Mouse (Mus musculus) v-Abl transformed pro-B cells (cell line): Measurements from ENCODE around the gene Tnp2.

Experiments used
- in situ Hi-C, 2 experiments: fragments of 400-800 bp; cut with MboI; formaldehyde crosslinking; loops; one replicate each; pipeline ENCODE4 v1.15.1; 2025; ENCODE audit not compliant: unreplicated experiment in 2 of 2

Tnp2 gene

DNA sequence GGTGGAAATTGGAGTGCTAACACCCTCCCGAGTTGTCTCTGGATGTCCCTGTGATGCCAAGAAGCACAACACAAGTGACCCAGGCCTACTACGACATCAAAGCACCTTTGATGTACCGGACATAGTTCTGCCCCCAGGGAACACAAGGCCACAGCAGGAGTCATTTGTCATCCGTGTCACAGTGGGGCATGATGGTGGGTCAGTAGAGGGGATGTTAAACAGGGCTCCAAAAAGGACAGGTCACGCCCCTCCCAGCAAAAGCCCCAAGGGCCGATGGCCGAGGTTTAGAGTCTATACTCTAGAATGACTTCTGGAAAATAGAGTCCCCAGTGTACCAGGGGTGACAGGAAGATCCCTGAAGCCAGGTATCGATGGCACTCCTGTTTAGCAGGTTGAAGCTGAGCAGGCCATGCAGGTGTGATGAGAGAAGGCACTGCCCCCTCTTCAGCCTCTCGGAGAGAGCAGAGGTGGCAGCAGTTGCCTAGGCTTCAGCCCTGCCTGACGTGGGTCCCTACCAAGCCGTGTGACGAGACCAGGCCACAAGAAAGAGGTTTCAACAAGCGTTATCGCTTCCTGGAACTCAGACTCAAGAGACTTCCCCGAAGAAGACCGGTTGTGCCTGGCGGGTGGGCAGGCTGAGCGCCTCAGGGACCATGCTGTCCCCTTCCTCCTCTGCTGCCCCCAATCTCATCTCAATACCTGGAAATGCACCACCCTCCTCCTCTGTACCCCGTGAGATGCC is 16.5 kb downstream of the Tnp2 start:
- in situ Hi-C loops, result loop anchor here in 1 of 2 experiments (5.0 to 10.0 kb wide), 2 partner anchors 40 to 127 kb away; no protein-coding TSS in a partner anchor

DNA sequence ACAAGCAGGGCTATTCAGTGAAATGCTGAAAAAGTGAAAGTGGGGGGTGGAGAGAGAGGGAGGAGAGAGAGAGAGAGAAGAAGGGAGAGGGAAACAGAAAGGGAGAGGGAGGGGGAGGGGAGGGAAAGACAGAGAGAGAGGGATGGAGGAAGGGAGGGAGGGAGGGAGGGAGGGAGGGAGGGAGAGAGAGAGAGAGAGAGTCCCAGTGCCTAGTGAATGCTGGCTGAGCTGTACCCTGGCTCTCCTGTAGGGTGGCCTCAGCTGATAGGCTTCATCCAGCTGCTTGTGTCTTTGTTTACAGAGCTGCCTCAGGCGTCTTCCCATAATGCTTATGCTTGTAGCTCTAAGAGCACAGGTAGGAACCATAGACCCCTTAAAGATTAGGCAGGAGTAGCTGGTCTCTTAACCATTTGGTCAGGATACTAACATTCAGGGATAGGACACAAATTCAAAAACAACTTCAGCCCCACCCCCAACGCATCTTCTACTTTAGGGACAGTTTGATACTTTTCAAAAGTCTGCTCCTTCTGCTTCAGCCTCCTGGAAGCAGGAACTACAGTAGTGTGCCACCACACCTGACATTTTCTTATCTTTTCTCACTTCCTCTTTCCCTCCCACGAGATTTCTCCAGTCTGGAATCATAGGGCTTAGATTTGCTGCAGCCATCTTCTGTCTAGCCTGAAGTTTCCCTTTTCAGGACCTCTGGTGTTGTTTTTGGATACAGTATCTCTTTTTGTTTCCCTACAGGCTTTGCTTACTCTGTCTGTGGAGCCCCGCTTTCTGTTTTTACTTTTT is 17.7 kb downstream of the Tnp2 start:
- in situ Hi-C loops, result loop anchor here in 1 of 2 experiments (5.0 to 10.0 kb wide), 2 partner anchors 38 to 126 kb away; no protein-coding TSS in a partner anchor

DNA sequence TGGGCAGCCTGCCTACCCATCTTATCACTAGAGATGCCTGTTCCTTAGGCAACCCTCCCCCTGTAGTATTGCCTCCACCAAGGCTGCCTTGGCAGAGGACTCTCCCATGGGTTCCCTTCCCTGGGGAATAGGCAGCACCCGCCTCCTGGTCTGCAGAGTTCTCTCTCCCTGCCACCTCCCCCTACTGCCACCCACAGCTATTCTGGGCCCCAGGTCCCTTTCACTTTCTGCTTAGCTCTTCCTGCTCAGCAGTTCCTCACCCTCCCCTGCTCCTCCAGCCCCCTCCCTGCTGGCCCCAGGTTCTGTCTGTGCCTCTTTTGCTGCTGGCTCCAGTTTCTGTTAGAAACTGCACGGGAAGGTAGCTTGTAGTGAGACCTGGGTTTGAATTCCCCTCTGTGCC is 18.8 kb downstream of the Tnp2 start:
- in situ Hi-C loops, result loop anchor here (5.0 to 10.0 kb wide), 2 partner anchors 37 to 125 kb away; no protein-coding TSS in a partner anchor

DNA sequence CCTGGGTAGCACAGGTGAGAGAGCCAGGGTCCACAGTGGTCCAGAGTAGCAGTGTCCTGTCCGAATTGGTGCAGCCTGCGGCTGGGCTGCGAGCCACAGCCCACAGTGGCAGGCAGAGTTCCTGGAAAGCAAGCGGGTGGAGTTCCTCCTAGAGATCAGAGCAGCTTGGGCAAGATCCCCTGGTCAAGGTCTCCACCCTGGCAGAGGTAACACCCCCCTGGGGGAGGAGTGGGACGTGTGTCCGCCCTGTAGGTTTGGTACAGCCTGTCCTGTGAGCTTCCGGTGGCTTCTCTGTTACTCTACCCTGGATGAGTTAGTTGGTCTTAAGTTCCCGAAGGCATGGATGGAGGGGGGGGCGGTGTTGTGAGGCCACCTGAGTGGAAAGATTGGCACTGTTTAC is 19.6 kb downstream of the Tnp2 start:
- in situ Hi-C loops, result loop anchor here in 1 of 2 experiments (5.0 kb wide), 1 partner anchor 37 kb away; no protein-coding TSS in a partner anchor

DNA sequence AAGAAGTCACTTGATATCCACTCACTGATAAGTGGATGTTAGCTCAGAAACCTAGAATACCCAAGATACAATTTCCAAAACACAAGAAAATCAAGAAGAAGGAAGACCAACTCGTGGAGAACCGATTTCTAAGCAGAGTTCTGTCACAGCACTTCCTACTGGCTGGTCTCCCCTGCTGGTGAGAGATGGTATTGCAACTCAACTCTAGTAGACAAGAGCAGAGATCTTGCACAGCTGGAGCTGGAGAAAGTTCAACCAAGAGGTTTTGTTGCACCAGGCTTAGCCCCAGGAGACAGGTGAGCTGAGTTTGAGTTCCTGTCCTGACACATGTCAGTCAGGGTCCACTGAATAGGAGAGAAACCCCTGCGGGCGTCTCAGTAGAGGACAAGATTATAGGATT is 21.3 kb downstream of the Tnp2 start:
- in situ Hi-C loops, result loop anchor here in 1 of 2 experiments (5.0 kb wide), 1 partner anchor 35 kb away; no protein-coding TSS in a partner anchor

DNA sequence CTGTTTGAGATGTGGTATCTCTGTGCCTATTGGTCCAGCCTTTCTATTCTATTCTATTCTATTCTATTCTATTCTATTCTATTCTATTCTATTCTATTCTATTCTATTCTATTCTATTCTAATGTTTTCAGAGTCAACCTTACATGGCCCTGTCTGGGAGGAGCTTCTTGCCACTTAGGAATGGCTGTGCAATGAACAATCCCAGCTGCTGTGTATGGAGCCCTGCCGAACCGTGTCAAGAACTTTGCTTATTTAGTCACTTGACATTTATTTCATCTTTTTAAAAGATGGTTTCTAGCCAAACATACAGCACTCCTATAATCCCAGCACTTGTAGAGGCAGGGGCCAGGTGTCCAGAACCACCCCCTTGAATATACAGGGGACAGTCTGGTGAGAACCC is 24.1 kb downstream of the Tnp2 start:
- in situ Hi-C loops, result no loop called here

DNA sequence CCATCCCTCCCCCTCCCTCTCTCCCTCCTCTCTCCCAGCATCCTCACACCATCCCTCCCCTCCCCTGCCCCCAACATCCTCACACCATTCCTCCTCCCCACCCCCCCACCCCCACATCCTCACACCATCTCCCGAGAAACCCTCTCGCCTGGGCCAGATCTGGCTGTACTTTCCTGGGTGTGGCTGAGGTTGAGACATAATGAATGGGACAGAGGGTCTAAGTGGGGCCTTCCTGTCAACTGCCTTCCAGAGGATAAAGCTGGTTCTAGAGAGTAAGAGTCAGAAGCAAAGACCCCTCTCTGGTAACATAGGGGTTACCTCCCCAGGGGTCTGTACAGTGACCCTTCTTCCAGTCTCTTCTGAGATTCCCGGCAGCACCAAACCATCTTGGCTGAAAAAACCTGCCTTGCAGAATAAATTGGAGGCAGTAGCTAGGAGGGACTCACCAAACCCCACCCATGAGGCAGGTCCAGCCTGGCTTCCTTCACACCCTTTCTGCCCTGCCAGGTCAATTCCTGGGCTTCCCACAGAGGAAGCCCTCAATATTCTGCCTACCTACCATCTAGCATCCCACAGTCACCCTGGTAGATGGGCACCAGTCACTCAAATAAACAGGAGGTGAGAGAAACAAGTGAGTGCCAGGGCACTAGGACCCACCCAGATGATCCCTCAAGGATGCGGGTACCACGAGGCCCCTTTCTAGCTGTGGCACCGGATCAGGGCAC is 24.8 kb downstream of the Tnp2 start:
- in situ Hi-C loops, result no loop called here

DNA sequence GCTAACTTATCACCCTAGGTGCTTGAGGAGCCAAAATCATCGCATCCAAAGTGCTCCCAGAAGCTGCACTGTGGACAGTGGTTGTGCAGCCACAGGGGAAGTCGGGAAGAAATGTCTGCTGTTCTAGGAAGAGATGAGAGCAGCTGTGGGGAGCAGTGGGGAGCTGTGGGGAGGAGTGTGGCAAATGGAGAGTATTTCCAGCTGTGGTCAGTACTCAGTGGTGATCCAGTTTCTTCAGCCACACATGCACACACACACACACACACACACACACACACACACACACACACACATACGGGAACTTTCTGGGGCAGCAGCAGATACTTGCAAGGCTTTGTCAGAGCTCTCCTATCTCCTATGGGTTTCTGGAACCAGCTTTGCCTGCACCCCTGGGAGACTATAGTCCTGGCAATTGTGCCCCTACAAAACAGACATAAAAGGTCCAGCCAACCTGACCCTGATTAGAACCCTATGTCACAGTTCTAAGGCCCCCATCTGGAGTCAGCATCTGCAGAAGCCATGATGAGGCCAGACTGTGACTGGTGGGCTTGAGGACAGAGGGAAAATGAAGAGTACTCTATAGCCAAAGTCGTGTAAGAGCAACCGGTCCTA is 25.8 kb downstream of the Tnp2 start:
- in situ Hi-C loops, result no loop called here

DNA sequence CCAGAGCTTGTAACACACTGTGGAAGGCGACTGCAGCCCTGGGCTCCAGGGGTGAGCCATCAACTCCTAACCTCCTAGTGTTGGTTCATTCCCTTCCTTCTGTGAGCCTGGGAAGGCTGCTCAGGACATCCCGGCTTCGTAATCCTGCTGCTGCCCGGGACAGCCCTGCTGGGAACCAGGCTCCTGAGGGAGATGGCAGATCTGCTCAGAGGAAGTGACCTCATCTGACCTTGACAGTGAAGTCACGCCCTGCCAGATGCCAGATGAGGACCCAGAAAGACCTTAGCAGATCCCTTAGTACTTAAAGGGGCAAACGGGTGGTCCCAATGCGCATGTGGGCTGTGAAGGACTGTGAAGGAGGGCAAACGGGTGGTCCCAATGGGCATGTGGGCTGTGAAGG is 27.3 kb downstream of the Tnp2 start:
- in situ Hi-C loops, result no loop called here

DNA sequence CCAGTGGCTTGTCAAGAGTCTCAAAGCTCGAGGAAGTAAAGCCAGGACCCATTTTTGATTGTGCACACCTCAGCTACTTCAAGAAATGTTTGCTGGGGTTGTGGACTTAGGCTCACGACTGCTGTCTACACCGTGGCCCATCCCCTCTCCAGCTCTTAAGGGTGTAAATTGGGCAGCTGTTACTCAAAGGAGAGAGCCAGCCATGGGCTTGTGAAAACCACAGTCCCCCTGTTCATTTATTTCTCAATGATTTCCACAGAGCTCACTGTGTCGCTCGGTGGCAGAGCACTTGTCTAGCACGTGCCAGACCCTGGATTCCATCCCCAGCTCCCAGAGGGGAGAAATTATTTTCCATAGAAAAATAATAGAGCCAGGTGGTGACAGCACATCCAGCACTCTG is 32.3 kb downstream of the Tnp2 start:
- in situ Hi-C loops, result no loop called here

DNA sequence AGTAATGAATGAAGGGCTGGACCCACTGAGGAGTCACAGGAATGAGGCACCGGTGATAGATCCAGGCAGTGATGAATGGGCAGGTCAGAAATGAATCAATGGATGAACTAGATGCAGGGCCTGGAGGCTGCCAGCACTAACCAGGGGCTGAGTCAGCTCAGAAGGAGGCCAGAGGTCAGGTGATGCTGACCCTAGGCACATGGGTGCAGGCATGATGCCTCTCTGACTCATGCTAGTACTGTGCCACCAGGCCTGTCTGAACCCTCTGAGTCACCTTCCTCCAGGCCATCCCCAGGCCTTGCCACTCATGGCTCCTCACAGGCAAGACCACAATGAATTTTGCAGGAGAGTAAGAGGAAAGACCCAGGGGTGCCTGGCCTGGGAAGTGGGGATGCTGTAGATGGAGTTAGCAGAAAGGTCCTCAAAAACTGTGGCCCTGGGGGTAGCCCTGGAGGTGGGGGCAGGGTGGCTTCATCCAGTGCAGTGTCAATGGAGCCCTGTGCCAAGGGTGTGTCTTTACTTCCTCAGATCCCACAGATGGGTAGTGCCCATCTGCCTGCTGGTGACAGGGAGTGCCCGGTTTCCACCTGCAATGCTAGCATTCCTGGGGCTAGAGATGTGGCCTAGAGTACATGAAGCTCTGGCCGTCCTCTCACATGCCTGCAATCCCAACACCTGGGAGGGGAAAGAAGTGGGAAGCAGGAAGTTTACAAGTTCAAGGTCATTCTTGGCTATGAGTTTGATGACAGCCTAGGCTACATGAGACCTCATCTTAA is 33.8 kb downstream of the Tnp2 start:
- in situ Hi-C loops, result no loop called here

DNA sequence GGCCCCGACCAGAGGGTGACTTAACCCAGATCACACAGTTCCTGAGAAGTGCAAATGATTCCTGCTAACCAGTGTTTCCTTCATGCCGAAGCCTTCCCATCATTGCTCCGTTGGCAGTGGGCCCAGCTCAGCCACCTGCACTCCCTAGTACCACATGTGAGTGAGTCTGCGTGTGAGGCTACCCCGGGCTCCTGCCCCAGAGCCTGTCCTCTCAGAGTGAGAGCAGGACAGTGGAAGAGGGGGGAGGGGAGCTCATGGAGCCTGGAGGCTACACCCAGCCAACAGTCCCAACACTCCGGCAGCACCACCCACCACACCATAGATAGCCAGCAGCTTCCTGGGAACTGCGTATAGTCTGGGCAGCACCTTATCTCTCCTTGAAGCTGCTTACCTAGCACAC is 38.6 kb downstream of the Tnp2 start:
- in situ Hi-C loops, result no loop called here

DNA sequence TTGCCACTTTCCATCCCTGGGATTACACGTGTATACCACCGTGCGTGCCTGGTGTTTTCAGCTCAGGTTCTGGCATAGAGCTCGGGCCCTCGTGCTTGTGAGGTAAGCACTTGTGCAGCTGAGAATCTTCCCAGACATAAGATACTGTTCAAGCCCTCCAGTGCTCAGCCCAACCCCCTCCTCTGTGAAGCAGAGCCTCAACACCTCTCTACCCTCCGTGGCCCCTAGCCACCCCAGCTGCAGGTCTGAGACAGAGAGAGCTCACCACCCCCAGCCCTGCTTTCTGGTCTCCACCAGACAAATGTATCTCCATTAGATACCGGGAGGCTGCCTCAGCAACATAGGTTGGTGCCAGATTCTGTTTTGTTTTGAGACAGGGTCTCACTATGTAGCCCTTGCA is 39.2 kb downstream of the Tnp2 start:
- in situ Hi-C loops, result no loop called here

DNA sequence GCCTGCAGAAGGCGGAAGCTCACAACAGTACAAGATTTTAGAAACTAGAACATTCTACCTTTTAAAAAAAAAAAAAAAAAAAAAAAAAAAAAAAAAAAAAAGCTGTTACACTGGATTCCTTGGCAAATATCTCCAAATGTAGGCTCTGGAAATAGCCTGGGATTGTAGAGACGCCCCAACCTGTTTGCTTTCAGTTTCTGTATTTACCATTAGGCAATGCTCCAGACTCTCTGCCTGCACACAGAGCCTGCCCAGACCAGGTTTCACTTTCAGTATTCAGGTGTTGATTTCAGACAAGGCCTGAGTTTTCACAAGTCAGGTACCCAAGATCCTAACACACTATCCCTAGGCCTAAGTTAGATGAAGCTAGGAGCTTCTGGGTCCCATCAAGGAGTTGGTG is 47.4 kb downstream of the Tnp2 start:
- in situ Hi-C loops, result no loop called here

DNA sequence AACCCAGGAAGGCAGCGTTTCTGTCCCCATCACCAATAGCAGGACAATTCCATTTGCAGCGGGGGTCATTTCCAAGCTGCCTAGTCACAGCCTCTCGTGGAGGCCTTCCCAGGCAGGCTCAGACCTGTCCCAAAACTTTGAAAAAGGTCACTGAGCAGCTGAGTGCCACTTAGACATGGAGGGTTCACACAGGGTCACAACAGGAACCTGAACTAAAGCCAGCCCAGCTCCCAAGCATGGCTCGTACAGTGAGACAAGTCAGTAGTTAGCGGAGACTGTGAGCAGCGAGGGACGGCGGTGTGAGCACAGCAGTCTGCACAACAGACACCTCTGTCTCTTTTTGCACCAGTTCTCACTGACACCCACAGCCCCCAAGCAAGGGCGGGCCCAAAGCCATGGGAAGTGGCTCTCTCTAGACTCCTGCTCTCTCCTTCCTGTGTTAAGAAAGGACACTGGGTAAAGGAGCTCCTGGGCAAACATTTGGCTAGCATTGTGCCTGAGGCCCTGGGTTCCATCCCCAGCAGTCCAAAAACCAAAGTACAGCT is 48.5 kb downstream of the Tnp2 start:
- in situ Hi-C loops, result no loop called here

DNA sequence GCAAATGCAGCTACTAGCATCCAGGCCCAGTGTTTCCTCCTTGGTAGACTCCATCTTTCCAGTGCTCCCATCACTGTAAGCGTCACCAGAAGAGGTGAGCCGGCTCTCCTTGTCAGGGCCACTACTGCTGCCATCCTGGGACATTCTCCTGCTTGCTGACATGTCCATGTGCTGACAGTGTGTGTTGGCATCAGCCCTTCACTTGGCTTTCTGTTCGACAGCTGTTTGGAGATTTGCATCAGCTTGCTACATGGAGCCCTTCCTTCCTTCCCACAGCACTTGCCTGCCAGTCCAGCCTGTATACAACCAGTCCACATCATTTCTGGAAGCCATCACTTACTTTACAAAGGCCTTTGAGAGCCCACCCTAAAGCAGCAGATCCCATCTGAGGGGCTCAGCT is 49.6 kb downstream of the Tnp2 start:
- in situ Hi-C loops, result no loop called here
